Mouse (Mus musculus): ENCODE data around the gene Hspa1a.

- TF ChIP-seq GATA1 (IDR thresholded peaks at IDR 0.05; ENCODE audit: borderline replicate concordance, low read length) (no peak), GATA2 (IDR thresholded peaks at IDR 0.05; ENCODE audit: borderline replicate concordance, low read depth, low read length) (no peak), POLR2AphosphoS5 (IDR thresholded peaks at IDR 0.05; ENCODE audit: insufficient replicate concordance, low read depth, low read length) (no peak), CTCF (IDR thresholded peaks at IDR 0.05; ENCODE audit: low read depth, low read length) (peak; percentile 87)
These were observed 49.3 kb upstream of the Hspa1a start for GRCm38 (mm10) chr17:35021163-35021808.
